Mouse (Mus musculus) bone marrow, adult 2 months (tissue): ENCODE data around the gene Ssx2ip.

Experiments used
- CTCF ChIP-seq: fragments of 200-500 bp; IDR thresholded peaks from 2 replicates; pipeline ENCODE4 v1.5.1; 2011; ENCODE audit warnings: low read length, control low read depth; ENCODE audit not compliant: control insufficient read depth, insufficient read depth
- POLR2A ChIP-seq: fragments of 200-500 bp; IDR thresholded peaks from 2 replicates; pipeline ENCODE4 v1.6.1; 2011; ENCODE audit warnings: low read depth, mild to moderate bottlenecking, control low read depth, low read length, borderline replicate concordance; ENCODE audit not compliant: control insufficient read depth

GRCm38 (mm10) chr3:146447598-146447997 is 43.2 kb downstream of the Ssx2ip start:
- TF ChIP-seq POLR2A (no peak), CTCF (no peak)
